Mouse (Mus musculus) MEL (cell line): ENCODE results near the gene Rasgef1b.

Experiments
- CHD2 ChIP-seq: IDR thresholded peaks from 2 replicates; pipeline ENCODE4 v1.6.1; 2011; ENCODE audit warnings: low read length, improper control_type of control experiment
- CTCF ChIP-seq, 3 experiments: IDR thresholded peaks in 2 of 3; conservative IDR thresholded peaks in 1 of 3; 2 replicates each; pipeline ENCODE4 v1.5.1; 2011 to 2012; ENCODE audit warnings: low read length in 3 of 3, low read depth in 2 of 3, mild to moderate bottlenecking in 2 of 3, improper control_type of control experiment in 1 of 3, inconsistent platforms in 1 of 3, mixed read lengths in 1 of 3, moderate library complexity in 1 of 3; ENCODE audit not compliant: control insufficient read depth in 1 of 3, insufficient read depth in 1 of 3, poor library complexity in 1 of 3, severe bottlenecking in 1 of 3
- EP300 ChIP-seq, 2 experiments: IDR thresholded peaks; 2 replicates each; pipeline ENCODE4 v1.6.1; 2011; ENCODE audit warnings: improper control_type of control experiment in 2 of 2, low read length in 2 of 2, low read depth in 1 of 2, mild to moderate bottlenecking in 1 of 2
- GATA1 ChIP-seq: IDR thresholded peaks from 2 replicates; pipeline ENCODE4 v1.6.1; 2011; ENCODE audit warnings: low read depth, low read length, improper control_type of control experiment
- MYC ChIP-seq: IDR thresholded peaks from 2 replicates; pipeline ENCODE4 v1.6.1; 2011; ENCODE audit warnings: low read depth, mild to moderate bottlenecking, low read length, improper control_type of control experiment, moderate library complexity
- POLR2A ChIP-seq, 2 experiments: IDR thresholded peaks; 2 replicates each; pipeline ENCODE4 v1.6.1; 2011 to 2012; ENCODE audit warnings: low read length in 2 of 2, mild to moderate bottlenecking in 2 of 2, control low read depth in 1 of 2, improper control_type of control experiment in 1 of 2, low read depth in 1 of 2, moderate library complexity in 1 of 2; ENCODE audit not compliant: control insufficient read depth in 1 of 2, insufficient read depth in 1 of 2, poor library complexity in 1 of 2
- POLR2AphosphoS5 ChIP-seq: IDR thresholded peaks from 2 replicates; pipeline ENCODE4 v1.6.1; 2012; ENCODE audit warnings: low read depth, borderline replicate concordance, mild to moderate bottlenecking, inconsistent platforms, low read length, moderate library complexity, mixed read lengths
- RAD21 ChIP-seq: IDR thresholded peaks from 2 replicates; pipeline ENCODE4 v1.6.1; 2011; ENCODE audit warnings: mild to moderate bottlenecking, low read depth, low read length, improper control_type of control experiment
- SIN3A ChIP-seq: IDR thresholded peaks from 2 replicates; pipeline ENCODE4 v1.6.1; 2012; ENCODE audit warnings: low read length, improper control_type of control experiment, inconsistent platforms

DNA sequence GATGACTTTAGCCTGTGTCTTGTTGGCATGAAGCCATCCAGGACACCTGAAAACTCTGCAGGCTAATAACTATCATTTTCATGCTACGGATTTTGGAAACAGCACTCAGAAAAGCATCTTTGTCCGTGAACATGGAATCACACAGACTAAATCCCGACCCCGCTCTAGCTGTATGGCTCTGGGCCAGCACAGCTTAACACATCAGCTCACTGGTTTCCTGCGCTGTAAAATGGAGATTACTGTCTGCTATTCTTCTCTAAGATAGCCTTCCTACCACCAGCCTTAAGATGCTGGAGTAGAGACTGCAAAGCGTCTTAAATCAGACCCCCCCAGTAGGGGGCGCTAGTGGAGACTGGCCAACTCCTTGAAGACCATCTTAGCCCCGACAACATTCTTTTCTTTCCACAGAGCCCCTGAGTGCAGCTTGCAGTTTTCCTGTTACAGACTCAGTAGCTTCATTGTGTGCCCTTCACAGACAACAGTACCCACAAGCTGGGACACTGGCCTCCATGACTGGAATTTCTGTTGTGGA is 94.8 kb downstream of the Rasgef1b start:
- TF ChIP-seq POLR2A (IDR thresholded peaks at IDR 0.05; ENCODE audit: control insufficient read depth in 1 of 2, insufficient read depth in 1 of 2, low read depth in 1 of 2, low read length in 2 of 2, poor library complexity in 1 of 2) (no peak), POLR2AphosphoS5 (no peak), EP300 (IDR thresholded peaks at IDR 0.05; ENCODE audit: low read depth in 1 of 2, low read length in 2 of 2) (no peak), SIN3A (no peak), MYC (no peak), CHD2 (no peak), RAD21 (no peak), CTCF (IDR thresholded peaks at IDR 0.05 in 2 of 3, conservative IDR thresholded peaks at IDR 0.05 in 1 of 3; ENCODE audit: control insufficient read depth in 1 of 3, insufficient read depth in 1 of 3, low read depth in 2 of 3, low read length in 3 of 3, poor library complexity in 1 of 3, severe bottlenecking in 1 of 3) (no peak; a peak in 1 of 6 replicates), GATA1 (no peak)
